Mouse (Mus musculus) forebrain, embryonic 15.5 days (tissue): ENCODE data around the gene Apip. TPM values are rescaled to one million over a fixed set of nuclear protein-coding genes. Genes with fewer than 3 reads are reported as not detected.

Source experiments
- ATAC-seq: fragments of 200-750 bp; cut with Nextera tagmentation; replicated peaks from 2 replicates; pipeline ENCODE4 v1.8.0; 2017; ENCODE audit warnings: mild to moderate bottlenecking, moderate TSS enrichment, moderate library complexity
- H3K27ac ChIP-seq: fragments of 300-500 bp; sonication (generic); replicated peaks from 2 replicates; pipeline ENCODE4 v1.5.1; 2015; ENCODE audit warnings: mild to moderate bottlenecking, inconsistent platforms
- H3K27me3 ChIP-seq: fragments of 300-500 bp; sonication (generic); 2 replicates; pipeline ENCODE4 v1.6.1; 2015; ENCODE audit warnings: inconsistent platforms
- H3K36me3 ChIP-seq: fragments of 300-500 bp; sonication (generic); 2 replicates; pipeline ENCODE4 v1.6.1; 2015; ENCODE audit warnings: mild to moderate bottlenecking, inconsistent platforms
- H3K4me1 ChIP-seq: fragments of 300-500 bp; sonication (generic); 2 replicates; pipeline ENCODE4 v1.6.1; 2015; ENCODE audit warnings: inconsistent platforms
- H3K4me2 ChIP-seq: fragments of 300-500 bp; sonication (generic); replicated peaks from 2 replicates; pipeline ENCODE4 v1.6.1; 2015; ENCODE audit warnings: mild to moderate bottlenecking, inconsistent platforms
- H3K4me3 ChIP-seq: fragments of 300-500 bp; sonication (generic); 2 replicates; pipeline ENCODE4 v1.5.1; 2015; ENCODE audit warnings: mild to moderate bottlenecking, inconsistent platforms
- H3K9ac ChIP-seq: fragments of 300-500 bp; sonication (generic); replicated peaks from 2 replicates; pipeline ENCODE4 v1.6.1; 2015; ENCODE audit warnings: mild to moderate bottlenecking, inconsistent platforms
- H3K9me3 ChIP-seq: fragments of 300-500 bp; sonication (generic); 2 replicates; pipeline ENCODE4 v1.6.1; 2016; ENCODE audit warnings: inconsistent platforms
- WGBS: fragments of 180-500 bp; shearing (Covaris S2); methylation state at CpG from one replicate; pipeline ENCODE4 v1.1.7; 2015; ENCODE audit warnings: mixed read lengths; 5-methylcytosine and 5-hydroxymethylcytosine counted together
- polyA plus RNA-seq: library from polyadenylated mRNA; unstranded; fragments of >200 nt; fragmentation: Nextera tagmentation; extraction: Ambion mirVana; gene quantifications from 2 replicates; pipeline ENCODE4 v1.2.1, GENCODE M21; 2015

Apip gene
- 45.2 and 48.1 TPM in 2 replicates for polyA plus RNA-seq

DNA sequence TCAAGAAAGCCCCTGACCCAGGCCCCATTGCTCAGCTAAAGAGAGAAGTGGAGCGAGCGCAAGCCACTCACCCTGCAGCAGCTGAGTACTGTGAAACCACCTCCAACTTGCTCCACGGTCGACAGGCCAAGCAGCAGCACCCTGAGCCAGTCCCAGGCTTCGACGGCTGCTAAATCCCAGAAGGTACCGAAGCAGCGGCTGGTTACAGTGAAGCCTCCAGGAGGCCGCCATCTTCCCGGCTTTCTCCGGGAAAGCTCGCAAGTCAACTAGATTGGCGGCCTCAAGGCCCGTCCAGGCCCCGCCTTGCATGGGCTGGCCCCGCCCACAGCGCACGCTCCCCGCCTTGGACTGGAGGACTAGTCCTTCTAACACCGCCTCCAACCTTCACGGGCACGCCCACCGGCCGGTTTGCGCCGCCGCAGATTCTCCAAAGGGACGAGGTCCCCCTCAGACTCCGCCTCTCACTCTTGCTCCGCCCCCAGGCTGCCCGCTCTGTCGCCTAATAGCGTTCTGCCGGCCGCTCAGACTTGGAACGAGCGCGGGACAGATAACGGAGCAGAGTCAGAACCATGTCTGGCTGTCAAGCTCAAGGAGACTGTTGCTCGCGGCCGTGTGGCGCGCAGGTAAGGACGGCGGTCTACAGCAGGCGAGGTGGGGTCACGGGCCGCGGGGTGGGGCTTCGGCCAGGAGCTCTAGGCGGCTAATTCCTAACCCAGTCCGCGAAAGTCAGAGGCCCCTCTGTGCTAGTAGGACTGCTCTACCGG is at the start of gene Apip, which contains the start of gene Pdhx:
Gene Apip, plus strand, starts transcription at position 457 of the 764 bp plus-strand sequence.
Gene Pdhx, minus strand, starts transcription at position 295 of the 764 bp plus-strand sequence.
- 0 out of 2 replicates have a peak, but pooled peaks cover 4% of the 10 kb centered on the region for H3K36me3 ChIP-seq
- peak within 1 kb of the TSS; percentile 82 for H3K27ac ChIP-seq
- peaks cover 25% of the 10 kb centered on the region for H3K4me1 ChIP-seq
- H3K27me3 ChIP-seq: no peaks in the 10 kb centered on the region
- H3K4me3 ChIP-seq: peak within 1 kb of the TSS; percentile 73
- peak within 1 kb of the TSS; percentile 70 for H3K4me2 ChIP-seq
- H3K9me3 ChIP-seq: no peaks in the 10 kb centered on the region
- under 1% methylated on average over 55 of the region's 55 CpGs for WGBS
- peak within 1 kb of the TSS; percentile 87 for H3K9ac ChIP-seq
- ATAC-seq: peak; percentile 100

- Histone ChIP-seq H3K36me3 (peaks cover 2% of the 10 kb centered on the region), H3K9me3 (no peaks in the 10 kb centered on the region), H3K4me3 (no peak overlapping the region), H3K27ac (no peak overlapping the region), H3K9ac (no peak overlapping the region), H3K4me2 (no peak overlapping the region), H3K27me3 (no peaks in the 10 kb centered on the region), H3K4me1 (no peaks in the 10 kb centered on the region)
- 54% methylated on average over 4 of the region's 4 CpGs for WGBS
- ATAC-seq: no peak
Measured at GRCm38 (mm10) chr2:103037831-103038230, 35.6 kb upstream of the Apip start.

DNA sequence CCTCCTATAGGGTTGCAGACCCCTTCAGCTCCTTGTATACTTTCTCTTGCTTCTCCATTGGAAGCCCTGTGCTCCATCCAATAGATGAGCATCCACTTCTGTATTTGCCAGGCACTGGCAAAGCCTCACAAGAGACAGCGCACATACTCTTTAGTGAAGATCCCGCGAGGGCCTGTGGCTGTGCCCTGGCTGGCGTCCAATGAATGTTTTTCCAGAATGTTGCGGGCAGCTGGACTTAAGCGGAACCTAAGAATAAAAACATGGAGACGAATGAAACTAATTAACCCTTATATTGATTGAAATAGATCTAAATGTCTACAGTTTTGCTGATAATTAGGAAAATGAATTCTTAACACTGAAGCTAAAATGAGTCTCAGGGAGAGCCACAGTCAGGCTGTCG is 32.6 kb upstream of the Apip start:
- no peak overlapping the region for H3K4me3 ChIP-seq
- H3K36me3 ChIP-seq: no peaks in the 10 kb centered on the region
- ATAC-seq: no peak
- no peak overlapping the region for H3K4me2 ChIP-seq
- 33% methylated on average over 8 of the region's 8 CpGs for WGBS
- H3K9ac ChIP-seq: no peak overlapping the region
- no peak overlapping the region for H3K27ac ChIP-seq
- H3K9me3 ChIP-seq: no peaks in the 10 kb centered on the region
- peaks cover 4% of the 10 kb centered on the region; the same call in 1 of the 2 replicates for H3K4me1 ChIP-seq
- no peaks in the 10 kb centered on the region for H3K27me3 ChIP-seq

DNA sequence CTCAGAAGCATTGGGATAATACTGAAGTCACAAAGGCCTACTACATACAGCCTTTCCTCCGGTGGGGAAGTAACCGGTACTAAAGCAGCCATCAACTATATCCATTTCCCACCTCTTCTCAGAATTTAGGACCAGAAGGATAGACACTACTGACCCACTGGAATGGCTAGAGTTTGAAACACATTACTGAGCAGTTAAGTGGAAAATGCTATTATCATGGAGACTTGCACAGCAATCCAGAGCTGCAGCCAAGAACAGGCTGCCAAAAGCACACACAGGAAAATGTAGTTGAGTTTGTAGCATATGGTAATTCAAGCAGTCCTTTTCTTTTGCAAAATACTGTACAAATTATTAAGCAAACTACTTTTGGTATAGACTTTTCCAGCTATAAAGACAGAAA is 28.2 kb upstream of the Apip start:
- Histone ChIP-seq H3K4me3 (no peak overlapping the region), H3K27me3 (no peaks in the 10 kb centered on the region), H3K9me3 (no peaks in the 10 kb centered on the region), H3K4me2 (no peak overlapping the region), H3K36me3 (no peaks in the 10 kb centered on the region), H3K27ac (no peak overlapping the region), H3K9ac (no peak overlapping the region), H3K4me1 (peaks cover 4% of the 10 kb centered on the region; the same call in 1 of the 2 replicates)
- 56% methylated on average over 2 of the region's 2 CpGs for WGBS
- no peak for ATAC-seq

DNA sequence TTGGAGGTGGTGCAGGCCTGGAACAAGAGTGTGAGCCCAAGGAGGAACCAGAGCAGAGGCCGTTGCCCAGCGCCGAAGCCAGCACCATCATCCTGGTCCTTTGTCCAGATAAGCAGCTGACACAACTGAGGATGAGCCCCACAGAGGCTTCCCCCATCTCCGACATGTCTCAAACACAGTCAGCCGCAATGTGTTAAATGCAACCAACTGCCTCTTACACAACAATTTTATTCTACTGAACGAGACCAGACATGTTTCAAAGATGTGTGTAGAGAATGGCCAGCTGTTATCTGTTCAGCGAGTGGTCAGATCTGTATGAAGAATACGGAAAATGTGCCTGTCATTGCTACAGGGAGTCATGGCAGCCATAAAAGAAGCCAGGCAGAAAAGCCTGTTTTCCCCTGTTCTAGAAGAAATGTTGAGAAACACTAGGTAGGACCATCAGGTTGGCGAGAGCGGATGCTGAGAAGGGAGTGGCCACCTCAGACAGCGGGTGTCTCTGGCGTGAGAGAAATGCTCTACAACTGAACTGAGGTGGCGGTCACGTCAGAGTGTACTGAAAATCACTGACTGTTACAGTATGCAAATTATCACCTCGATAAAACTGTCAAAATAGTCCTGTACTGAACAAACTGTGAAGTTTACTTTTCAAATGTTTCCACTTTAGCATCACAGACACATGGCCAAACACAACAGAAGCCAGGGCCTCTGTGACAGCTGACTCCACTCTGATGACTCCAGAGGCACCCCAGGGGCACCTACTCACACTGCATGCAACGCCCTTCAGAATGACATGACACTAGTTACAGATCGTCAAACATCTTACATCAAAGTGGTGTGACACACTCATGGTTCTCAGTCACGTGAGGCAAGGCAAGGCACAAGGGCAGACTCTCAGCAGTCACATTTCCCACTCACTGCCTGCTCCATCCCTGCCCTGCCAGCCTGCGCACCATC is 21.3 kb upstream of the Apip start:
- H3K4me1 ChIP-seq: no peaks in the 10 kb centered on the region
- ATAC-seq: no peak
- H3K4me2 ChIP-seq: no peak overlapping the region
- H3K27ac ChIP-seq: no peak overlapping the region
- WGBS: 89% methylated on average over 19 of the region's 19 CpGs
- no peaks in the 10 kb centered on the region for H3K36me3 ChIP-seq
- no peak overlapping the region for H3K9ac ChIP-seq
- no peak overlapping the region for H3K4me3 ChIP-seq
- no peaks in the 10 kb centered on the region for H3K27me3 ChIP-seq
- H3K9me3 ChIP-seq: no peaks in the 10 kb centered on the region

DNA sequence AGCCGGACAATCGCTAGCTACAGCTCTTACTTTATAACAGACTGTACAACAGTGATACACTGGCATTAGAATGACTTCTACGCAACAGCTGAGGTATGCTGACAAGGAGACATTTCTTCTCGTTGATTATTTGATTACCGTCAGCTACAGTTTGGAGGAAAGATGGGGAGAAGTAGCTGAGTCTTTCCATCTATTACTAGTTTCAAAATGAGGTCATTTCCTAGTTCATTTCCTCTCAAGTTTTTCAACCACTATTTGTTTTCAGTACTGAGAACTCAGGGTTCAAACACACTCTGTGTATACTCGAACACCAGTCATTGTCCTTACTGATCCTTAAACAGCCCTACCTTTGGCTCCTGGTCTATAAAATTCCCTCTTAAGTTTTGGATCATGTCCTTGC is 17.7 kb upstream of the Apip start:
- ATAC-seq: no peak
- H3K4me3 ChIP-seq: no peak overlapping the region
- no peaks in the 10 kb centered on the region for H3K4me1 ChIP-seq
- no peak overlapping the region for H3K27ac ChIP-seq
- no peak overlapping the region for H3K4me2 ChIP-seq
- no peaks in the 10 kb centered on the region for H3K36me3 ChIP-seq
- H3K9me3 ChIP-seq: no peaks in the 10 kb centered on the region
- 94% methylated on average over 6 of the region's 6 CpGs for WGBS
- H3K9ac ChIP-seq: no peak overlapping the region
- no peaks in the 10 kb centered on the region for H3K27me3 ChIP-seq

- 96% methylated on average over 3 of the region's 3 CpGs for WGBS
- Histone ChIP-seq H3K27ac (no peak overlapping the region), H3K36me3 (no peaks in the 10 kb centered on the region), H3K9ac (no peak overlapping the region), H3K4me3 (no peak overlapping the region), H3K27me3 (no peaks in the 10 kb centered on the region), H3K9me3 (no peaks in the 10 kb centered on the region), H3K4me1 (peaks cover 5% of the 10 kb centered on the region; the same call in 1 of the 2 replicates), H3K4me2 (no peak overlapping the region)
- no peak for ATAC-seq
Measured at GRCm38 (mm10) chr2:103058266-103058665, 15.2 kb upstream of the Apip start.

GRCm38 (mm10) chr2:103062865-103063264 is 10.6 kb upstream of the Apip start:
- WGBS: 26% methylated on average over 3 of the region's 3 CpGs
- Histone ChIP-seq H3K36me3 (no peaks in the 10 kb centered on the region), H3K27ac (no peak overlapping the region), H3K9me3 (no peaks in the 10 kb centered on the region), H3K27me3 (no peaks in the 10 kb centered on the region), H3K4me3 (no peak overlapping the region), H3K4me2 (no peak overlapping the region), H3K4me1 (peaks cover 5% of the 10 kb centered on the region), H3K9ac (no peak overlapping the region)
- peak; percentile 58; the same call in 1 of the 2 replicates for ATAC-seq

DNA sequence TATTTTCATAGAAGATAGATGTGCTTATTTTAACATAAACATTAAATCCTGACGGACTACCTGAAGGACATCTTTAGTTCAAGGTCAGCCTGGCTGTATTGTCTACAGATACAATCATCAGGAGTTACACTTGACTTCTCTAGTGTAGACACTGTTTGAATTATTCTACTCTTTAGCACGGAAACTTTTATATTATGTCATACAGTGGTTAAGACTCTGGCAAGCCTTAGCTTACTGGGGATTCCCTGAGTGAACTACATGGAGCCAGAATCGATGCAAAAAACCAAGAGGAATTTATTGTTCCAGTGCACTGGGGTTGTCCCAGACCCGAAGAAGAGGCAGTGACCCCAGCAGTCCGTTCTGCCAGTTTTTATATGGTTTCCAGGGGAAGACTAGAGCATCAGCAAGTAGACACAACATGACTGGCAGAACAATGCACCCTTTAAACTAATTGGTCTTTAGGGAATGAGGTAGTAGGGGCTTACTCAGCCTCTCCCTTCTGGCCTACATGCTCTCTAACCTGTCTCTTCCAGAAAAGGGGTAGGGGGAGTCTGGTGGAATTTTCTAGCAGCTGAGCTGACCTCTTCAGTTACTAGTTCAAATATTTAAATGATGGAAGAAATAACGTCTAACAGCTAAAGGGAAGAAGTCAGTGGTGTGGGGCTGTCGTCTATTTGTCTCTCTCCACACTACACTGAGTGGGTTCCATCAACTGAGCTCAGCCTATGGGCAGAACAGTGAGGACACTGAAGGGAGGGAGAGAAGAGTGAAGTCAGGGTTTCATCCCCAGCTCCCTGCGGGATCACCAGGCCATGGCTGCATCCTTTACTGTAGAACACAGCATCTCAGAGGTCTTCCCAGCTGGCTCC is 6.6 kb upstream of the Apip start:
- Histone ChIP-seq H3K27me3 (no peaks in the 10 kb centered on the region), H3K4me2 (no peak overlapping the region), H3K27ac (no peak overlapping the region), H3K9me3 (no peaks in the 10 kb centered on the region), H3K9ac (no peak overlapping the region), H3K4me1 (peaks cover 21% of the 10 kb centered on the region), H3K36me3 (no peaks in the 10 kb centered on the region), H3K4me3 (no peak overlapping the region)
- WGBS: 82% methylated on average over 8 of the region's 8 CpGs
- ATAC-seq: no peak

DNA sequence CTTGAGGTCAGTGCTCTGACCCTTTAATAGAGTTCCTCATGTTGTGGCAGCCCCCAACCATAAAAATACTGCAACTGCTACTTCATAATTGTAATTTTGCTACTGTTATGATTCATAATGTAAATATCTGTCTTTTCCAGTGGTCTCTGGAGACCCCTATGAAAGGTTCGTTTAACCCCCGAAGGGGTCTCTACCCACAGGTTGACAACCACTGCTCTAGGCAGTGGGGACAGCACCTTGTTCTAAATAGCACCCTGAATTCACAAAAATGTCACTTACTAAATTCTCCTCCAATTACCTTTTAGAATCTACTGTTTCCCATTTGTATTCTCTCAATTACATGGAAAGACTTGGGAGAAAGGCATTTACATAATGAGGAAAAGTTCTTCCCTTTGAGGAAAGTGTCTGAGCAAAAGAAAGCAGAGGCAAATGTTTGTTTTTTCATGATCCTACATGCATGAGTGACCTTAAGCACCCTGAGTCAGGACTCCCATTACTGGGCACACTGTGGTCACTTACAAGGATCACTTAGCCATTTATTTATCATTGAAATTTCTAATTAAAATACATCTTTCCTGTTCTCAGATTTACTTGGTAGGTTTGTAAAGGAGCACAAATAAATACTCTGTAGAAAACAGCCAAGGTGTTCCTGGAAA is 5.8 kb upstream of the Apip start:
- H3K9ac ChIP-seq: no peak overlapping the region
- H3K4me2 ChIP-seq: no peak overlapping the region
- 96% methylated on average over 2 of the region's 2 CpGs for WGBS
- H3K9me3 ChIP-seq: no peaks in the 10 kb centered on the region
- peaks cover 29% of the 10 kb centered on the region for H3K4me1 ChIP-seq
- ATAC-seq: no peak
- no peak overlapping the region for H3K4me3 ChIP-seq
- no peak overlapping the region for H3K27ac ChIP-seq
- H3K27me3 ChIP-seq: no peaks in the 10 kb centered on the region
- H3K36me3 ChIP-seq: no peaks in the 10 kb centered on the region

GRCm38 (mm10) chr2:103068602-103069001 is 4.9 kb upstream of the Apip start:
- Histone ChIP-seq H3K4me3 (no peak overlapping the region), H3K9me3 (no peaks in the 10 kb centered on the region), H3K9ac (no peak overlapping the region), H3K36me3 (no peaks in the 10 kb centered on the region), H3K4me2 (no peak overlapping the region), H3K27me3 (no peaks in the 10 kb centered on the region), H3K27ac (no peak overlapping the region), H3K4me1 (peaks cover 25% of the 10 kb centered on the region)
- WGBS: 86% methylated on average over 1 of the region's 1 CpGs
- ATAC-seq: no peak
